Comparison of ENCODE assay signal across 8 mouse cellular contexts in genomic region chr10:13682565-13682964, GRCm38 (mm10).
DNase-seq lines count a peak whose midpoint lies in the region; ATAC-seq and TF ChIP-seq lines count a peak whose summit lies in the region.

No protein-coding gene starts in this region.

- H3K9me3 ChIP-seq in heart, embryonic 11.5 days (replicated peaks; ENCODE audit: control insufficient read depth, low read length), result no peaks in the 10 kb centered on the region
- H3K9me3 ChIP-seq in neural tube, embryonic 15.5 days (replicated peaks), result no peaks in the 10 kb centered on the region

- H3K9ac ChIP-seq in heart, embryonic 11.5 days (ENCODE audit: low read depth, low read length), result no peak overlapping the region
- no peak overlapping the region for H3K9ac ChIP-seq in neural tube, embryonic 15.5 days (replicated peaks)

- WGBS in heart, embryonic 11.5 days (ENCODE audit: insufficient replicate concordance), result 52% methylated on average over 3 of the region's 3 CpGs
- 84% methylated on average over 3 of the region's 3 CpGs for WGBS in thymus, adult 2 months
- 57% methylated on average over 3 of the region's 3 CpGs for WGBS in neural tube, embryonic 15.5 days

- no peak overlapping the region for H3K27ac ChIP-seq in heart, embryonic 11.5 days (ENCODE audit: low read depth, low read length)
- no peak overlapping the region for H3K27ac ChIP-seq in thymus, adult 2 months (ENCODE audit: control insufficient read depth, insufficient read depth, low read length)
- no peak overlapping the region for H3K27ac ChIP-seq in neural tube, embryonic 15.5 days (replicated peaks)

- TF ChIP-seq POLR2A in thymus, adult 2 months (IDR thresholded peaks at IDR 0.05; ENCODE audit: control insufficient read depth, extremely low read depth, insufficient read depth, low read length, poor library complexity), result no peak

- DNase-seq in heart, postnatal 10 days, result peak; percentile 33 to 34
- DNase-seq in thymus, adult 2 months, result peak; percentile 16
- no peak for DNase-seq in thymus, adult 18-20 months
- no peak for DNase-seq in urinary bladder, postnatal 10 days (ENCODE audit: low spot score)
- no peak for DNase-seq in T-cell, adult 2 months (ENCODE audit: low spot score)

- intact Hi-C loops in heart, postnatal 10 days (cut with DNase I), result no loop called here

- no peak for ATAC-seq in heart, embryonic 11.5 days (replicated peaks; ENCODE audit: insufficient number of reproducible peaks, low FRiP score, low TSS enrichment)
- peak; percentile 68 for ATAC-seq in granulocyte monocyte progenitor cell, adult 5-6 weeks (replicated peaks; ENCODE audit: poor library complexity, severe bottlenecking)
- 0 out of 2 replicates have a peak, but pooled peaks have one; percentile 69 for ATAC-seq in neural tube, embryonic 15.5 days (ENCODE audit: low FRiP score)

- no peaks in the 10 kb centered on the region for H3K27me3 ChIP-seq in heart, embryonic 11.5 days (ENCODE audit: control insufficient read depth, insufficient read depth, low read length)
- no peaks in the 10 kb centered on the region for H3K27me3 ChIP-seq in thymus, adult 2 months (ENCODE audit: control insufficient read depth, insufficient read depth, low read length)
- no peaks in the 10 kb centered on the region for H3K27me3 ChIP-seq in neural tube, embryonic 15.5 days (replicated peaks)

- no peak overlapping the region for H3K4me2 ChIP-seq in heart, embryonic 11.5 days
- H3K4me2 ChIP-seq in neural tube, embryonic 15.5 days, result no peak overlapping the region

- no peak overlapping the region for H3K4me3 ChIP-seq in heart, embryonic 11.5 days (ENCODE audit: low read depth, low read length)
- H3K4me3 ChIP-seq in thymus, adult 2 months (ENCODE audit: control insufficient read depth, insufficient read depth, low read length), result no peak overlapping the region
- no peak overlapping the region for H3K4me3 ChIP-seq in neural tube, embryonic 15.5 days (replicated peaks)

- peaks cover 4% of the 10 kb centered on the region; the same call in 1 of the 2 replicates for H3K4me1 ChIP-seq in heart, embryonic 11.5 days (ENCODE audit: control insufficient read depth, insufficient read depth, low read length)
- H3K4me1 ChIP-seq in thymus, adult 2 months (replicated peaks; ENCODE audit: control insufficient read depth, insufficient read depth, low read length), result no peaks in the 10 kb centered on the region; the same call in 1 of the 2 replicates
- peaks cover 4% of the 10 kb centered on the region; the same call in 1 of the 2 replicates for H3K4me1 ChIP-seq in neural tube, embryonic 15.5 days

- H3K36me3 ChIP-seq in heart, embryonic 11.5 days (ENCODE audit: control insufficient read depth, insufficient read depth, low read length), result no peaks in the 10 kb centered on the region
- H3K36me3 ChIP-seq in thymus, adult 2 months (ENCODE audit: control insufficient read depth, insufficient read depth, low read length), result no peaks in the 10 kb centered on the region
- H3K36me3 ChIP-seq in neural tube, embryonic 15.5 days, result no peaks in the 10 kb centered on the region

- peak; percentile 45; the same call in 1 of the 2 replicates for TF ChIP-seq CTCF in thymus, adult 2 months (IDR thresholded peaks at IDR 0.05; ENCODE audit: borderline replicate concordance, control insufficient read depth, extremely low read depth, insufficient read depth, low read length, poor library complexity)

Comparison
In these comparisons a context has a peak if more than half of its experiments do, and no peak if none do; other contexts are left out.
1. DNase-seq: peak in heart, postnatal 10 days (2 of 2) and thymus, adult 2 months (single experiment); none in thymus, adult 18-20 months (0 of 2), urinary bladder, postnatal 10 days (single experiment) and T-cell, adult 2 months (single experiment).